Mouse (Mus musculus) liver, embryonic 14.5 days (tissue): ENCODE results near the gene Fgfr2.

Experiments used
- CTCF ChIP-seq: IDR thresholded peaks from 2 replicates; pipeline ENCODE4 v1.5.1; 2016; ENCODE audit warnings: antibody characterized with exemption, low read depth, control low read depth
- EP300 ChIP-seq: IDR thresholded peaks from 2 replicates; pipeline ENCODE4 v1.6.1; 2016; ENCODE audit warnings: antibody characterized with exemption, low read depth

DNA sequence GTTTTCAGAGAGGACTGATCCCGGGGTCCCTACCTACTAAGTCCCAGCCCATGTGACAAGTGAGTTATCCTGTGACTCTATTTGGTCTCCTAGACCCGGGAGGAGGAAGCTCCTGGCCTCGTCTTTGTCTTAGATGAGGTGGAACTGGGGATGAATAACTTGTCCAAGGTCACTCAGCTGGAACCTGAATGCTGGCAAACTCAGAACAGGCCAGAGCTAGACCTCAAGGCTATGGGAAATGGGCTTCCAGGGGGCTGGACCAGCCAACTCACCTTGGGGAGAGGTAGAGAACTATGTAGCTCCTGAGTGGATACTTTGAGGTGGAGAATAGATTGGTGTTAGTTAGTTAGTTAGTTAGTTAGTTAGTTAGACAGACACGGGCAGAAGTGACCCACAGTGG, 2185.1 kb downstream of the Fgfr2 start:
- TF ChIP-seq EP300 (no peak), CTCF (no peak)
